In genomic region chr7:19578436-19578835, GRCm38 (mm10) we compare ENCODE assay signal across 10 mouse cellular contexts. TPM values are rescaled to one million over a fixed set of nuclear protein-coding genes. Genes with fewer than 3 reads are reported as not detected.
DNase-seq lines count a peak whose midpoint lies in the region; ATAC-seq and TF ChIP-seq lines count a peak whose summit lies in the region.
"Had no signal": no experiment of that assay in that cellular context is flagged by ENCODE, and none has a peak within 500 bp of the region (broad histone marks: within the 10 kb centered on the region; RNA-seq: fewer than 3 reads in every experiment).

No protein-coding gene starts in this region.

- TF ChIP-seq CTCF in testis, adult 2 months (IDR thresholded peaks at IDR 0.05; ENCODE audit: control insufficient read depth, insufficient read depth, insufficient replicate concordance, low read depth, low read length) = no peak

- H3K27ac ChIP-seq in hindbrain, embryonic 10.5 days = no peak overlapping the region
- H3K27ac ChIP-seq in hindbrain, embryonic 11.5 days (ENCODE audit: low read depth, low read length) = no peak overlapping the region
- no peak overlapping the region for H3K27ac ChIP-seq in testis, adult 2 months (ENCODE audit: control insufficient read depth, insufficient read depth, low read depth, low read length)
- no peak overlapping the region for H3K27ac ChIP-seq in limb, embryonic 13.5 days
- H3K27ac ChIP-seq: kidney, postnatal 0 days had no signal

- H3K9ac ChIP-seq in hindbrain, embryonic 11.5 days (ENCODE audit: low read depth, low read length) = no peak overlapping the region
- no peak overlapping the region for H3K9ac ChIP-seq in limb, embryonic 13.5 days

- peaks cover 67% of the 10 kb centered on the region for H3K27me3 ChIP-seq in hindbrain, embryonic 10.5 days (ENCODE audit: insufficient read depth, poor library complexity, severe bottlenecking)
- peaks cover 40% of the 10 kb centered on the region for H3K27me3 ChIP-seq in hindbrain, embryonic 11.5 days (ENCODE audit: control insufficient read depth, insufficient read depth, low read length)
- no peaks in the 10 kb centered on the region for H3K27me3 ChIP-seq in testis, adult 2 months (ENCODE audit: control insufficient read depth, insufficient read depth, low read length)
- H3K27me3 ChIP-seq in limb, embryonic 13.5 days = peaks cover 63% of the 10 kb centered on the region

- H3K4me2 ChIP-seq in hindbrain, embryonic 11.5 days (replicated peaks; ENCODE audit: low read depth, low read length) = no peak overlapping the region
- 0 out of 2 replicates have a peak overlapping the region, but pooled peaks have one; percentile 80 for H3K4me2 ChIP-seq in limb, embryonic 13.5 days (replicated peaks)

- H3K4me3 ChIP-seq in hindbrain, embryonic 10.5 days = 0 out of 2 replicates have a peak overlapping the region, but pooled peaks have one; percentile 50
- no peak overlapping the region for H3K4me3 ChIP-seq in hindbrain, embryonic 11.5 days (ENCODE audit: low read depth, low read length)
- H3K4me3 ChIP-seq in testis, adult 2 months (ENCODE audit: control insufficient read depth, low read depth, low read length) = peak overlapping the region; percentile 68; the same call in 1 of the 2 replicates
- peak overlapping the region; percentile 45; the same call in 1 of the 2 replicates for H3K4me3 ChIP-seq in limb, embryonic 13.5 days

- H3K36me3 ChIP-seq in hindbrain, embryonic 10.5 days = peaks cover 41% of the 10 kb centered on the region
- H3K36me3 ChIP-seq in hindbrain, embryonic 11.5 days (ENCODE audit: control insufficient read depth, insufficient read depth, low read length) = peaks cover 7% of the 10 kb centered on the region
- H3K36me3 ChIP-seq in testis, adult 2 months (ENCODE audit: control insufficient read depth, insufficient read depth, low read length) = no peaks in the 10 kb centered on the region
- H3K36me3 ChIP-seq in limb, embryonic 13.5 days = peaks cover 38% of the 10 kb centered on the region

- ATAC-seq in hindbrain, embryonic 11.5 days (ENCODE audit: low FRiP score) = no peak
- ATAC-seq in limb, embryonic 13.5 days (ENCODE audit: low FRiP score, low read depth) = no peak
- no peak for ATAC-seq in activated CD4-positive, CD25-positive, alpha-beta regulatory T cell, adult 4 months
- ATAC-seq: midbrain, embryonic 16.5 days had no signal

- TF ChIP-seq POLR2A in testis, adult 2 months (IDR thresholded peaks at IDR 0.05; ENCODE audit: control insufficient read depth, low read depth, low read length) = no peak

- WGBS in hindbrain, embryonic 10.5 days = 60% methylated on average over 4 of the region's 4 CpGs
- whole genome bisulfite sequencing in hindbrain, embryonic 11.5 days = 58% methylated on average over 4 of the region's 4 CpGs
- 54% methylated on average over 4 of the region's 4 CpGs for WGBS in limb, embryonic 13.5 days

- DNase-seq in hindbrain, embryonic 10.5 days (ENCODE audit: low spot score) = no peak
- DNase-seq in hindbrain, embryonic 11.5 days (ENCODE audit: low spot score) = no peak
- DNase-seq in testis, postnatal 10 days (ENCODE audit: low spot score) = no peak
- DNase-seq in neural tube, embryonic 10.5 days (ENCODE audit: extremely low spot score, low spot score) = no peak
- no peak for DNase-seq in frontal cortex, postnatal 25 days (ENCODE audit: low spot score in 2 of 2)

- H3K9me3 ChIP-seq in hindbrain, embryonic 10.5 days = no peaks in the 10 kb centered on the region
- no peaks in the 10 kb centered on the region for H3K9me3 ChIP-seq in hindbrain, embryonic 11.5 days (ENCODE audit: control insufficient read depth, low read length)
- H3K9me3 ChIP-seq in limb, embryonic 13.5 days = no peaks in the 10 kb centered on the region

- H3K4me1 ChIP-seq in hindbrain, embryonic 10.5 days (replicated peaks) = peaks cover 20% of the 10 kb centered on the region
- peaks cover 10% of the 10 kb centered on the region; the same call in 1 of the 2 replicates for H3K4me1 ChIP-seq in hindbrain, embryonic 11.5 days (replicated peaks; ENCODE audit: control insufficient read depth, insufficient read depth, low read length)
- peaks cover 19% of the 10 kb centered on the region for H3K4me1 ChIP-seq in testis, adult 2 months (ENCODE audit: control insufficient read depth, insufficient read depth, low read length)
- H3K4me1 ChIP-seq in limb, embryonic 13.5 days = peaks cover 17% of the 10 kb centered on the region

RNA-seq across cellular contexts. Expression of gene Gemin7, which starts 1.0 kb away (rescaled TPM):
- 177 and 188 TPM in 2 replicates for polyA plus RNA-seq in hindbrain, embryonic 10.5 days (2016; fragmentation: Nextera tagmentation; extraction: Ambion mirVana)
- 161 and 173 TPM in 2 replicates for polyA plus RNA-seq in hindbrain, embryonic 11.5 days (2014; fragmentation: Nextera tagmentation; extraction: Ambion mirVana)
- polyA plus RNA-seq in testis, adult 2 months (2012; rRNA removed) = 64.1 and 68.2 TPM in 2 replicates
- polyA plus RNA-seq in limb, embryonic 13.5 days (2015; fragmentation: Nextera tagmentation; extraction: Ambion mirVana) = 167 and 179 TPM in 2 replicates
- polyA plus RNA-seq in activated CD4-positive, CD25-positive, alpha-beta regulatory T cell, adult 4 months (2017; shearing (Covaris generic)) = 10 to 100 TPM; 88.3 to 91.8 TPM

RNA-seq across cellular contexts. Expression of gene Zfp296, which starts 1.3 kb away (rescaled TPM):
- polyA plus RNA-seq in hindbrain, embryonic 10.5 days (2016; fragmentation: Nextera tagmentation; extraction: Ambion mirVana) = 0.22 and 0.72 TPM in 2 replicates
- polyA plus RNA-seq in hindbrain, embryonic 11.5 days (2014; fragmentation: Nextera tagmentation; extraction: Ambion mirVana) = 0.22 and 0.38 TPM in 2 replicates
- 7.0 and 10.5 TPM in 2 replicates for polyA plus RNA-seq in testis, adult 2 months (2012; rRNA removed)
- polyA plus RNA-seq in limb, embryonic 13.5 days (2015; fragmentation: Nextera tagmentation; extraction: Ambion mirVana) = 0.36 and 0.73 TPM in 2 replicates
- polyA plus RNA-seq in activated CD4-positive, CD25-positive, alpha-beta regulatory T cell, adult 4 months (2017; shearing (Covaris generic)) = 1 to 10 TPM in 1 of 2 experiments, under 1 TPM in 1; 0.46 to 2.3 TPM

RNA-seq across cellular contexts. Expression of gene Ppp1r37, which starts 15.6 kb away (rescaled TPM):
- 22.6 and 30.4 TPM in 2 replicates for polyA plus RNA-seq in hindbrain, embryonic 10.5 days (2016; fragmentation: Nextera tagmentation; extraction: Ambion mirVana)
- 4.2 and 5.8 TPM in 2 replicates for polyA plus RNA-seq in hindbrain, embryonic 11.5 days (2014; fragmentation: Nextera tagmentation; extraction: Ambion mirVana)
- polyA plus RNA-seq in testis, adult 2 months (2012; rRNA removed) = 37.3 and 48.4 TPM in 2 replicates
- 22.4 and 26.2 TPM in 2 replicates for polyA plus RNA-seq in limb, embryonic 13.5 days (2015; fragmentation: Nextera tagmentation; extraction: Ambion mirVana)
- polyA plus RNA-seq in activated CD4-positive, CD25-positive, alpha-beta regulatory T cell, adult 4 months (2017; shearing (Covaris generic)) = 1 to 10 TPM; 3.2 TPM

RNA-seq across cellular contexts. Expression of gene Clasrp, which starts 25.9 kb away (rescaled TPM):
- polyA plus RNA-seq in hindbrain, embryonic 10.5 days (2016; fragmentation: Nextera tagmentation; extraction: Ambion mirVana) = 57.5 and 68.8 TPM in 2 replicates
- 49.8 and 50.5 TPM in 2 replicates for polyA plus RNA-seq in hindbrain, embryonic 11.5 days (2014; fragmentation: Nextera tagmentation; extraction: Ambion mirVana)
- polyA plus RNA-seq in testis, adult 2 months (2012; rRNA removed) = 93.7 and 99.3 TPM in 2 replicates
- 62.2 and 64.6 TPM in 2 replicates for polyA plus RNA-seq in limb, embryonic 13.5 days (2015; fragmentation: Nextera tagmentation; extraction: Ambion mirVana)
- polyA plus RNA-seq in activated CD4-positive, CD25-positive, alpha-beta regulatory T cell, adult 4 months (2017; shearing (Covaris generic)) = 1 to 10 TPM; 8.4 to 9.7 TPM

RNA-seq across cellular contexts. Expression of gene Relb, which starts 50.8 kb away (rescaled TPM):
- 4.4 and 6.1 TPM in 2 replicates for polyA plus RNA-seq in hindbrain, embryonic 10.5 days (2016; fragmentation: Nextera tagmentation; extraction: Ambion mirVana)
- polyA plus RNA-seq in hindbrain, embryonic 11.5 days (2014; fragmentation: Nextera tagmentation; extraction: Ambion mirVana) = 3.7 and 3.9 TPM in 2 replicates
- polyA plus RNA-seq in testis, adult 2 months (2012; rRNA removed) = 4.1 and 5.1 TPM in 2 replicates
- polyA plus RNA-seq in limb, embryonic 13.5 days (2015; fragmentation: Nextera tagmentation; extraction: Ambion mirVana) = 9.1 and 9.6 TPM in 2 replicates
- polyA plus RNA-seq in activated CD4-positive, CD25-positive, alpha-beta regulatory T cell, adult 4 months (2017; shearing (Covaris generic)) = 10 to 100 TPM; 12.6 to 14.5 TPM
